8 mouse cellular contexts compared by ENCODE assay signal in genomic region chr4:119338861-119339361, GRCm38 (mm10). TPM values are rescaled to one million over a fixed set of nuclear protein-coding genes. Genes with fewer than 3 reads are reported as not detected.
DNase-seq lines count a peak whose midpoint lies in the region; ATAC-seq and TF ChIP-seq lines count a peak whose summit lies in the region.

No protein-coding gene starts in this region.

- peak; percentile 69 for TF ChIP-seq CTCF in heart, postnatal 0 days (IDR thresholded peaks at IDR 0.05; ENCODE audit: low read depth)

- H3K4me3 ChIP-seq in heart, postnatal 0 days (ENCODE audit: low read depth, low read length): no peak overlapping the region
- H3K4me3 ChIP-seq in neural tube, embryonic 14.5 days (ENCODE audit: low read depth, low read length): no peak overlapping the region; the same call in 1 of the 2 replicates

- H3K27ac ChIP-seq in heart, postnatal 0 days (ENCODE audit: low read depth): no peak overlapping the region
- H3K27ac ChIP-seq in neural tube, embryonic 14.5 days (ENCODE audit: low read depth, low read length): peak overlapping the region; percentile 81

- H3K4me2 ChIP-seq in heart, postnatal 0 days (ENCODE audit: low read depth, low read length): no peak overlapping the region
- H3K4me2 ChIP-seq in neural tube, embryonic 14.5 days (ENCODE audit: low read depth, low read length): peak overlapping the region; percentile 40

- no peak for TF ChIP-seq EP300 in heart, postnatal 0 days (IDR thresholded peaks at IDR 0.05; ENCODE audit: low read depth)

- H3K4me1 ChIP-seq in heart, postnatal 0 days (ENCODE audit: control insufficient read depth, insufficient read depth): no peaks in the 10 kb centered on the region
- H3K4me1 ChIP-seq in neural tube, embryonic 14.5 days (ENCODE audit: control insufficient read depth, insufficient read depth, low read length): peaks cover 9% of the 10 kb centered on the region

- H3K36me3 ChIP-seq in heart, postnatal 0 days (replicated peaks; ENCODE audit: control insufficient read depth, insufficient read depth, low read length): no peaks in the 10 kb centered on the region
- H3K36me3 ChIP-seq in neural tube, embryonic 14.5 days (ENCODE audit: control insufficient read depth, insufficient read depth, low read length): no peaks in the 10 kb centered on the region

- peak; percentile 69 for ATAC-seq in activated CD4-positive, CD25-positive, alpha-beta regulatory T cell, adult 4 months
- ATAC-seq in heart, postnatal 0 days (ENCODE audit: insufficient read depth, low read depth): no peak
- ATAC-seq in neural tube, embryonic 14.5 days (ENCODE audit: low read depth): peak; percentile 94

- H3K27me3 ChIP-seq in heart, postnatal 0 days (ENCODE audit: control insufficient read depth, insufficient read depth, low read length): no peaks in the 10 kb centered on the region
- no peaks in the 10 kb centered on the region for H3K27me3 ChIP-seq in neural tube, embryonic 14.5 days (ENCODE audit: control insufficient read depth, insufficient read depth, low read length)

- no peak overlapping the region for H3K9ac ChIP-seq in heart, postnatal 0 days (replicated peaks; ENCODE audit: low read depth, low read length)
- peak overlapping the region; percentile 46; the same call in 1 of the 2 replicates for H3K9ac ChIP-seq in neural tube, embryonic 14.5 days (replicated peaks; ENCODE audit: low read depth, low read length)

- 2% methylated on average over 10 of the region's 10 CpGs for WGBS in heart, postnatal 0 days
- WGBS in neural tube, embryonic 14.5 days: 4% methylated on average over 10 of the region's 10 CpGs

- H3K9me3 ChIP-seq in heart, postnatal 0 days (replicated peaks; ENCODE audit: control insufficient read depth, low read length): no peaks in the 10 kb centered on the region
- H3K9me3 ChIP-seq in neural tube, embryonic 14.5 days (ENCODE audit: control insufficient read depth, low read length): no peaks in the 10 kb centered on the region

- DNase-seq in CD4-positive, CD25-positive, alpha-beta regulatory T cell, adult 2 months (ENCODE audit: low read depth, low spot score): peak; percentile 68
- DNase-seq in embryo, embryonic 10 days (ENCODE audit: low spot score): peak; percentile 71
- peak; percentile 39 for DNase-seq in heart, postnatal 0 days (ENCODE audit: low spot score)
- DNase-seq in kidney, postnatal 4 days: peak; percentile 55 to 66
- DNase-seq in lung, adult 18-20 months: peak; percentile 7 to 18
- peak; percentile 26 for DNase-seq in yolk sac, embryonic 10.5 days (ENCODE audit: low spot score)

RNA-seq across cellular contexts. Expression of gene Ppih, which starts 18.6 kb away (rescaled TPM):
- polyA plus RNA-seq in activated CD4-positive, CD25-positive, alpha-beta regulatory T cell, adult 4 months (2017; shearing (Covaris generic)): 10 to 100 TPM; 38.7 to 42.8 TPM
- total RNA-seq in heart, postnatal 0 days (2014; rRNA removed; ENCODE audit: low replicate concordance): 15.2 and 31.1 TPM in 2 replicates
- polyA plus RNA-seq in heart, postnatal 0 days (2015; fragmentation: Nextera tagmentation; extraction: Ambion mirVana): 21.5 and 26.0 TPM in 2 replicates
- 48.0 and 49.7 TPM in 2 replicates for polyA plus RNA-seq in neural tube, embryonic 14.5 days (2014; fragmentation: Nextera tagmentation; extraction: Ambion mirVana)

RNA-seq across cellular contexts. Expression of gene Ybx1, which starts 44.5 kb away (rescaled TPM):
- polyA plus RNA-seq in activated CD4-positive, CD25-positive, alpha-beta regulatory T cell, adult 4 months (2017; shearing (Covaris generic)): 100 to 1,000 TPM; 172 to 180 TPM
- 292 and 309 TPM in 2 replicates for total RNA-seq in heart, postnatal 0 days (2014; rRNA removed; ENCODE audit: low replicate concordance)
- 515 and 546 TPM in 2 replicates for polyA plus RNA-seq in heart, postnatal 0 days (2015; fragmentation: Nextera tagmentation; extraction: Ambion mirVana)
- 976 and 994 TPM in 2 replicates for polyA plus RNA-seq in neural tube, embryonic 14.5 days (2014; fragmentation: Nextera tagmentation; extraction: Ambion mirVana)

Comparison
In these comparisons a context has a peak if more than half of its experiments do, and no peak if none do; other contexts are left out.
1. DNase-seq: peak in every context shown above with its lines; median percentile 71 in embryo, embryonic 10 days; 68 in CD4-positive, CD25-positive, alpha-beta regulatory T cell, adult 2 months; 60 in kidney, postnatal 4 days; 39 in heart, postnatal 0 days; 26 in yolk sac, embryonic 10.5 days; 12 in lung, adult 18-20 months.